Mouse (Mus musculus): ENCODE measurements around the gene Cobll1. TPM values are rescaled to one million over a fixed set of nuclear protein-coding genes. Genes with fewer than 3 reads are reported as not detected.

The Cobll1 gene
- polyA plus RNA-seq, 1 experiment from 2014 or later, result 3.5 TPM

- no peak for DNase-seq (ENCODE audit: extremely low spot score, low spot score)
- 91% methylated on average over 6 of the region's 6 CpGs for WGBS
- peaks cover 6% of the 10 kb centered on the region for H3K36me3 ChIP-seq (replicated peaks)
- H3K4me3 ChIP-seq, result no peak overlapping the region
- H3K4me1 ChIP-seq, result peaks cover 5% of the 10 kb centered on the region; the same call in 1 of the 2 replicates
- no peak overlapping the region for H3K27ac ChIP-seq
- H3K9me3 ChIP-seq, result no peaks in the 10 kb centered on the region
- no peaks in the 10 kb centered on the region for H3K27me3 ChIP-seq (ENCODE audit: poor library complexity, severe bottlenecking)
Observed at GRCm38 (mm10) chr2:65148928-65149327, 90.3 kb downstream of the Cobll1 start.

GRCm38 (mm10) chr2:65147431-65147830 lies 91.8 kb downstream of the Cobll1 start:
- no peak overlapping the region for H3K27ac ChIP-seq
- DNase-seq (ENCODE audit: extremely low spot score, low spot score), result no peak
- WGBS, result 73% methylated on average over 1 of the region's 1 CpGs
- no peak overlapping the region for H3K4me3 ChIP-seq
- H3K9me3 ChIP-seq, result no peaks in the 10 kb centered on the region
- H3K4me1 ChIP-seq, result peaks cover 5% of the 10 kb centered on the region; the same call in 1 of the 2 replicates
- no peaks in the 10 kb centered on the region for H3K27me3 ChIP-seq (ENCODE audit: poor library complexity, severe bottlenecking)
- peaks cover 6% of the 10 kb centered on the region for H3K36me3 ChIP-seq (replicated peaks)

GRCm38 (mm10) chr2:65145421-65146117 lies 93.6 kb downstream of the Cobll1 start:
- no peak overlapping the region for H3K4me3 ChIP-seq
- no peaks in the 10 kb centered on the region for H3K27me3 ChIP-seq (ENCODE audit: poor library complexity, severe bottlenecking)
- 54% methylated on average over 6 of the region's 6 CpGs for WGBS
- H3K4me1 ChIP-seq, result peaks cover 5% of the 10 kb centered on the region; the same call in 1 of the 2 replicates
- no peaks in the 10 kb centered on the region for H3K9me3 ChIP-seq
- H3K27ac ChIP-seq, result peak overlapping the region; percentile 62; the same call in 1 of the 2 replicates
- H3K36me3 ChIP-seq (replicated peaks), result peaks cover 6% of the 10 kb centered on the region
- peak; percentile 35 for DNase-seq (ENCODE audit: extremely low spot score, low spot score)

- Histone ChIP-seq H3K27me3 (ENCODE audit: poor library complexity, severe bottlenecking) (no peaks in the 10 kb centered on the region), H3K27ac (no peak overlapping the region), H3K36me3 (replicated peaks) (no peaks in the 10 kb centered on the region), H3K4me3 (no peak overlapping the region), H3K9me3 (no peaks in the 10 kb centered on the region), H3K4me1 (no peaks in the 10 kb centered on the region)
- DNase-seq (ENCODE audit: extremely low spot score, low spot score), result no peak
- WGBS, result 87% methylated on average over 4 of the region's 4 CpGs
Observed at GRCm38 (mm10) chr2:65141093-65141661, 98.0 kb downstream of the Cobll1 start.

GRCm38 (mm10) chr2:65140330-65140922 lies 98.8 kb downstream of the Cobll1 start:
- DNase-seq (ENCODE audit: extremely low spot score, low spot score), result no peak
- no peaks in the 10 kb centered on the region for H3K4me1 ChIP-seq
- H3K4me3 ChIP-seq, result no peak overlapping the region
- no peaks in the 10 kb centered on the region for H3K9me3 ChIP-seq
- WGBS, result 87% methylated on average over 6 of the region's 6 CpGs
- no peaks in the 10 kb centered on the region for H3K36me3 ChIP-seq (replicated peaks)
- no peaks in the 10 kb centered on the region for H3K27me3 ChIP-seq (ENCODE audit: poor library complexity, severe bottlenecking)
- H3K27ac ChIP-seq, result no peak overlapping the region

GRCm38 (mm10) chr2:65139606-65140329 lies 99.4 kb downstream of the Cobll1 start:
- H3K36me3 ChIP-seq (replicated peaks), result no peaks in the 10 kb centered on the region
- no peaks in the 10 kb centered on the region for H3K4me1 ChIP-seq
- DNase-seq (ENCODE audit: extremely low spot score, low spot score), result no peak
- WGBS, result 75% methylated on average over 4 of the region's 4 CpGs
- H3K9me3 ChIP-seq, result no peaks in the 10 kb centered on the region
- no peak overlapping the region for H3K4me3 ChIP-seq
- H3K27me3 ChIP-seq (ENCODE audit: poor library complexity, severe bottlenecking), result no peaks in the 10 kb centered on the region
- H3K27ac ChIP-seq, result no peak overlapping the region

- 83% methylated on average over 5 of the region's 5 CpGs for WGBS
- H3K4me1 ChIP-seq, result no peaks in the 10 kb centered on the region
- H3K27ac ChIP-seq, result no peak overlapping the region
- no peak for DNase-seq (ENCODE audit: extremely low spot score, low spot score)
- no peaks in the 10 kb centered on the region for H3K9me3 ChIP-seq
- H3K4me3 ChIP-seq, result no peak overlapping the region
- no peaks in the 10 kb centered on the region for H3K27me3 ChIP-seq (ENCODE audit: poor library complexity, severe bottlenecking)
- no peaks in the 10 kb centered on the region for H3K36me3 ChIP-seq (replicated peaks)
Observed at GRCm38 (mm10) chr2:65138992-65139391, 100.2 kb downstream of the Cobll1 start.

GRCm38 (mm10) chr2:65126141-65126783 lies 112.9 kb downstream of the Cobll1 start:
- no peak overlapping the region for H3K27ac ChIP-seq
- 82% methylated on average over 12 of the region's 12 CpGs for WGBS
- no peaks in the 10 kb centered on the region for H3K27me3 ChIP-seq (ENCODE audit: poor library complexity, severe bottlenecking)
- 0 out of 2 replicates have a peak, but pooled peaks cover 3% of the 10 kb centered on the region for H3K9me3 ChIP-seq
- peaks cover 4% of the 10 kb centered on the region; the same call in 1 of the 2 replicates for H3K4me1 ChIP-seq
- peaks cover 5% of the 10 kb centered on the region; the same call in 1 of the 2 replicates for H3K36me3 ChIP-seq (replicated peaks)
- H3K4me3 ChIP-seq, result no peak overlapping the region
- no peak for DNase-seq (ENCODE audit: extremely low spot score, low spot score)

GRCm38 (mm10) chr2:65123702-65124101 lies 115.5 kb downstream of the Cobll1 start:
- 0 out of 2 replicates have a peak, but pooled peaks cover 3% of the 10 kb centered on the region for H3K36me3 ChIP-seq (replicated peaks)
- H3K27ac ChIP-seq, result no peak overlapping the region
- 75% methylated on average over 3 of the region's 3 CpGs for WGBS
- peaks cover 4% of the 10 kb centered on the region; the same call in 1 of the 2 replicates for H3K4me1 ChIP-seq
- DNase-seq (ENCODE audit: extremely low spot score, low spot score), result no peak
- no peaks in the 10 kb centered on the region for H3K27me3 ChIP-seq (ENCODE audit: poor library complexity, severe bottlenecking)
- H3K4me3 ChIP-seq, result no peak overlapping the region
- no peaks in the 10 kb centered on the region for H3K9me3 ChIP-seq

GRCm38 (mm10) chr2:65121435-65121834 lies 117.8 kb downstream of the Cobll1 start:
- no peaks in the 10 kb centered on the region for H3K27me3 ChIP-seq (ENCODE audit: poor library complexity, severe bottlenecking)
- 12% methylated on average over 1 of the region's 1 CpGs for WGBS
- H3K27ac ChIP-seq, result no peak overlapping the region
- H3K9me3 ChIP-seq, result no peaks in the 10 kb centered on the region
- peaks cover 2% of the 10 kb centered on the region; the same call in 1 of the 2 replicates for H3K4me1 ChIP-seq
- 0 out of 2 replicates have a peak, but pooled peaks cover 3% of the 10 kb centered on the region for H3K36me3 ChIP-seq (replicated peaks)
- H3K4me3 ChIP-seq, result no peak overlapping the region
- DNase-seq (ENCODE audit: extremely low spot score, low spot score), result no peak

GRCm38 (mm10) chr2:65121012-65121411 lies 118.2 kb downstream of the Cobll1 start:
- 0 out of 2 replicates have a peak, but pooled peaks cover 3% of the 10 kb centered on the region for H3K36me3 ChIP-seq (replicated peaks)
- DNase-seq (ENCODE audit: extremely low spot score, low spot score), result no peak
- 79% methylated on average over 3 of the region's 3 CpGs for WGBS

GRCm38 (mm10) chr2:65120112-65120511 lies 119.1 kb downstream of the Cobll1 start:
- Histone ChIP-seq H3K4me3 (no peak overlapping the region), H3K27me3 (ENCODE audit: poor library complexity, severe bottlenecking) (no peaks in the 10 kb centered on the region), H3K4me1 (no peaks in the 10 kb centered on the region), H3K9me3 (no peaks in the 10 kb centered on the region), H3K36me3 (replicated peaks) (no peaks in the 10 kb centered on the region), H3K27ac (no peak overlapping the region)
- no peak for DNase-seq (ENCODE audit: extremely low spot score, low spot score)
- 72% methylated on average over 2 of the region's 2 CpGs for WGBS

More at GRCm38 (mm10) chr2:65121012-65121411, 118.2 kb downstream of the Cobll1 start:
- Histone ChIP-seq H3K27ac (no peak overlapping the region), H3K4me1 (no peaks in the 10 kb centered on the region), H3K4me3 (no peak overlapping the region), H3K27me3 (ENCODE audit: poor library complexity, severe bottlenecking) (no peaks in the 10 kb centered on the region), H3K9me3 (no peaks in the 10 kb centered on the region)

All from forebrain, embryonic 10.5 days (tissue).